Mouse (Mus musculus) embryonic facial prominence, embryonic 13.5 days (tissue): ENCODE results near the gene Sp1. TPM values are rescaled to one million over a fixed set of nuclear protein-coding genes. Genes with fewer than 3 reads are reported as not detected.
A peak's percentile ranks its signal among the peaks of the same experiment; 100 is the strongest.

Experiments used
- ATAC-seq: fragments of 200-750 bp; cut with Nextera tagmentation; 2 replicates; pipeline ENCODE4 v1.8.0; 2017; ENCODE audit warnings: low read depth; ENCODE audit not compliant: insufficient number of reproducible peaks, insufficient read depth, low FRiP score, low TSS enrichment
- H3K27ac ChIP-seq: fragments of 300-500 bp; sonication (generic); 2 replicates; pipeline ENCODE4 v1.5.1; 2015; ENCODE audit warnings: moderate library complexity, mild to moderate bottlenecking, inconsistent platforms
- H3K27me3 ChIP-seq: fragments of 300-500 bp; sonication (generic); 2 replicates; pipeline ENCODE4 v1.6.1; 2015; ENCODE audit warnings: mild to moderate bottlenecking, inconsistent platforms
- H3K36me3 ChIP-seq: fragments of 300-500 bp; sonication (generic); 2 replicates; pipeline ENCODE4 v1.6.1; 2015; ENCODE audit warnings: mild to moderate bottlenecking, inconsistent platforms
- H3K4me1 ChIP-seq: fragments of 300-500 bp; sonication (generic); 2 replicates; pipeline ENCODE4 v1.6.1; 2015; ENCODE audit warnings: inconsistent platforms
- H3K4me2 ChIP-seq: fragments of 300-500 bp; sonication (generic); 2 replicates; pipeline ENCODE4 v1.6.1; 2015; ENCODE audit warnings: moderate library complexity, mild to moderate bottlenecking, inconsistent platforms
- H3K4me3 ChIP-seq: fragments of 300-500 bp; sonication (generic); 2 replicates; pipeline ENCODE4 v1.5.1; 2015; ENCODE audit warnings: mild to moderate bottlenecking, inconsistent platforms
- H3K9ac ChIP-seq: fragments of 300-500 bp; sonication (generic); 2 replicates; pipeline ENCODE4 v1.6.1; 2015; ENCODE audit warnings: mild to moderate bottlenecking, inconsistent platforms
- H3K9me3 ChIP-seq: fragments of 300-500 bp; sonication (generic); 2 replicates; pipeline ENCODE4 v1.6.1; 2016; ENCODE audit warnings: inconsistent platforms
- WGBS: fragments of 180-500 bp; shearing (Covaris S2); methylation state at CpG from one replicate; pipeline ENCODE4 v1.1.7; 2015; ENCODE audit warnings: mixed read lengths; 5-methylcytosine and 5-hydroxymethylcytosine counted together
- polyA plus RNA-seq: library from polyadenylated mRNA; unstranded; fragments of >200 nt; fragmentation: Nextera tagmentation; extraction: Ambion mirVana; gene quantifications from 2 replicates; pipeline ENCODE4 v1.2.1, GENCODE M21; 2015

The Sp1 gene
- polyA plus RNA-seq, 1 experiment from 2014 or later: 12.3 TPM

DNA sequence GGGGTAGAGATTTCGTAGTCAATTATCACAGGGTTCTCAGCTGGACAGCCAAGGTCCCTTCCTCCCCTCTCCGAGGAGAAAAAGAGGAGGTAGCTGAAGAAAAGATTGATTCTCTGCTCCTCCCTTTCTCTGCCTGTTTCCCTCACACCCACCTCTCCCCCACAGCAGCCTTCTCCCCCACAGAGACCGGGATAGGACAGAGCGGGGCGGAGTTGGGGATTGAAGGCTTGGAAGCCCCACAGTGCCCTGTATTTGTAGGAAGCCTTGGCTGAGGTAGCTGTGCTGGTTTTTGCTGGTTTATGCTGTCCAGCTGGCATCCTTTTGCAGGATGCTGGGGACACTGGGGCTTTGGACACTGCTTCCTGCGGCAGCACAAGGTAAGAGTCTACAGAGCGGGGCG lies 39.2 kb downstream of the Sp1 start, which contains the start of gene Amhr2:
Gene Amhr2, plus strand, starts transcription at position 222 of the 400 bp plus-strand sequence.
- no peaks in the 10 kb centered on the region for H3K36me3 ChIP-seq
- H3K27ac ChIP-seq: no peak within 1 kb of the TSS
- 70% methylated on average over 8 of the region's 8 CpGs for WGBS

DNA sequence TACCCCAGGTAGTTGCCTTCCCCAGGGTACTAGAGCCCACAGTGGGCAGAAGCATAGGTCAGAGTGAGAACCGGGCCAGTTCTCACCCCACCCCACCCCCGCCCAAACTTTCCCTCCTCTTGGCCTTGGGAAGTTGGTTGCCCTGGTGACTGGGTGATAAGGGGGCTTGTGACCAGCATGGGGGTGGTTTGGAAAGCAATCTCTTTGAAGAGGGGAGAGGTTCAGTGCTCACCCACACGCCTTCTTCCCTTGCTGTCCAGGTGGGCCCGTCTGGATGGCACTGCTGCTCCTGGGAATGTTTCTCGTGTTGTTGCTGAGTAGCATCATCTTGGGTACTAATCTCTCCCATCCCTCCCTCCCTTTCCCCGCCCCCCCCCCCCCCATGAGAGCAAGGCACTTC lies 40.5 kb downstream of the Sp1 start:
- no peak for ATAC-seq
- Histone ChIP-seq H3K27me3 (no peaks in the 10 kb centered on the region), H3K9ac (no peak overlapping the region), H3K9me3 (no peaks in the 10 kb centered on the region), H3K4me1 (peaks cover 7% of the 10 kb centered on the region; the same call in 1 of the 2 replicates), H3K4me2 (no peak overlapping the region), H3K4me3 (no peak overlapping the region), H3K36me3 (no peaks in the 10 kb centered on the region), H3K27ac (no peak overlapping the region)
- WGBS: 62% methylated on average over 5 of the region's 6 CpGs

More for the DNA sequence above, 39.2 kb downstream of the Sp1 start, which contains the start of gene Amhr2:
- Histone ChIP-seq H3K4me1 (peaks cover 7% of the 10 kb centered on the region; the same call in 1 of the 2 replicates), H3K27me3 (no peaks in the 10 kb centered on the region), H3K9ac (no peak within 1 kb of the TSS), H3K4me2 (no peak within 1 kb of the TSS), H3K4me3 (no peak within 1 kb of the TSS), H3K9me3 (no peaks in the 10 kb centered on the region)
- ATAC-seq: no peak

DNA sequence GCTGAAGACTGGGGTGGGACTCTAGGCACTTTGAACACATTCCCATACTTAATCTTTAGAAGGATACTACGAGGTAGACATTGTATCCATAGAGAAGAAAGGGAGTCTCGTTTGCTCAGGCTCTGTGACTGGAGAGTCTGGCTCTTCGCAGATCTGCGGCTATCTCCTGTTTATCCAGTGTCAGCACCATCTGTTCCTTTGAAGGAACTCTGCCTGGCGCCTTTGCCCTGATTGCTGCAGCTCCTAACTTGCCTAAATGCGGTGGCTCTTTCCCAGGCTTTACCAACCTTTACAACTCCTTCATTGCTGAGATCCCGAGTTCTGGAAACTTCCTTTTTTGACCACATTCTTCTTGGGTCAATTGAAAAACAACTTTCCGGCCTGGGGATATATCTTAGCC lies 43.4 kb downstream of the Sp1 start:
- H3K27ac ChIP-seq: no peak overlapping the region
- no peaks in the 10 kb centered on the region for H3K9me3 ChIP-seq
- no peak overlapping the region for H3K4me3 ChIP-seq
- no peak overlapping the region for H3K9ac ChIP-seq
- WGBS: 70% methylated on average over 8 of the region's 8 CpGs
- ATAC-seq: no peak
- H3K27me3 ChIP-seq: no peaks in the 10 kb centered on the region
- H3K4me2 ChIP-seq: no peak overlapping the region
- H3K4me1 ChIP-seq: no peaks in the 10 kb centered on the region
- no peaks in the 10 kb centered on the region for H3K36me3 ChIP-seq

DNA sequence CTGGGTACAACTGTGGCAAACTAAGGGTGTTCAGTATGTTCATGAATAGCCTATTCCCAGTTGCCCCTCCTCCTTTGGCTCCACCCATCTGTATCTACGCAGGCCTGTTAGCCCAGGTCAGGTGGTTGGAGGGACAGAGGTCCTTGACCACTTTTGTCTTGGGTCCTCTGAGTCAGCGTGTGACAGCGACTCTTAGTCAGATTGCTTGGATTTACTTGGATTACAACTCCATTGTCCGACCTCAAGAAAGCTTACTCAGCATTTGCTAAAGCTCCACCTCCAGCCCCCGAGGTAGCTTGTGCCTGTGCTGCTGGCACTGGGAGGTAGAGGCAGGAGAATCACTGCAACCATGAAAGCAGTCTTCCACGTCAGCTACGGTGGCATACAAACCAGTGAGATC lies 45.0 kb downstream of the Sp1 start:
- WGBS: 33% methylated on average over 7 of the region's 7 CpGs
- Histone ChIP-seq H3K9ac (no peak overlapping the region), H3K4me1 (no peaks in the 10 kb centered on the region), H3K27ac (no peak overlapping the region), H3K9me3 (no peaks in the 10 kb centered on the region), H3K36me3 (no peaks in the 10 kb centered on the region), H3K27me3 (no peaks in the 10 kb centered on the region), H3K4me3 (no peak overlapping the region), H3K4me2 (no peak overlapping the region)
- ATAC-seq: no peak

DNA sequence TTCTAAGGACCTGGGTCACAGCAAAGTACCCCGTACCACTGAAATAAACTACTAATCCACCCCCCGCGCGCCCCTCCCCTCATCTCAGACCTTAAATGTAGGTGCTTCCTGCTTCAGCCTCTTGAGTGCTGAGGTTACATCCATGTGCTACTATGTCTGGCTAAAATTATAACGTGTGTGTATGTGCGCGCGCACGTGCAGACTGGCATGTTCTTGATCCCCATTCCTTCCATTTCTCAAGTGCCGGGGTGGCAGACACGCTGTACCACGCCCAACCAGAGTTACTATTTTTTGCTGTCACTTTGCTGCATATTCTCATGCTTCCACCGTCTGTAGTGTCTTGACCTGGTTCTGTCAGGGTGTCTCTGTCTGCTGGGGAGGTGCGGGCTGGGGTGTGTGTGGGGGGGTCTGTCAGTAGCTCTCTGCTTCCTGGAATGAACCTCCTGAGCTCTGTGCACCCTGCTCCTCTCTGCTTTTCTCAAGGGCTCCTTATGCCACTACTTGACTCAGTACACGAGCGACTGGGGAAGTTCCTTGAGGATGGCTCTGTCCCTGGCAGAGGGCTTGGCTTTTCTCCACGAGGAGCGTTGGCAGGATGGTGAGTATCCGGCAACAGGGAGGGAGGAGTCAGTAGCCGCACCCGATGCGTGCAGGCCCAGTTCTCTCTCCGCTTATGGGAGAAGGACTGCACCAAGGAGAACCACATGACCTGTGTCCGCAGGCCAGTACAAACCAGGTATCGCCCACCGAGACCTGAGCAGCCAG lies 45.9 kb downstream of the Sp1 start:
- Histone ChIP-seq H3K27ac (no peak overlapping the region), H3K36me3 (no peaks in the 10 kb centered on the region), H3K9me3 (no peaks in the 10 kb centered on the region), H3K4me2 (no peak overlapping the region), H3K9ac (no peak overlapping the region), H3K27me3 (no peaks in the 10 kb centered on the region), H3K4me3 (no peak overlapping the region), H3K4me1 (no peaks in the 10 kb centered on the region)
- no peak for ATAC-seq
- 81% methylated on average over 26 of the region's 26 CpGs for WGBS

DNA sequence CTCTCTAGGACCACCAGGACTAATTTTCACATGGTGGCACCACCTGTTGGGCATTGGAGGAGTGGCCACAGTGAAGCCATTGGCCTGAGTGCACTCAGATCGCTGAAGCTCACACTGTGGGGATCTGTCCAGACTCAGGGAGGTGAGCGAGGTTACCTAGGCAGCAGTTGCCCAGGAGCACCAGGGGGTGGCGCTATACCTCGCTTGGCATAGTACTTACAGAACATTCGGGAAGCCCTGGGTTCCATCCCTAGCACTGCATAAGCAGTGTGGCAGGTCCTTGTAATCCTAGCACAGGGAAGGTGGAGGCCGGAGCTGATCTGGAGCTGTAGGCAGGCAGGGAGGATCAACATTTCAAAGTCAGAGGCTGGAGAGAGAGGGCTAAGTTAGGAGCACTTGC lies 50.0 kb downstream of the Sp1 start:
- H3K4me3 ChIP-seq: no peak overlapping the region
- H3K4me1 ChIP-seq: peaks cover 9% of the 10 kb centered on the region
- ATAC-seq: no peak
- WGBS: 30% methylated on average over 6 of the region's 6 CpGs
- H3K9ac ChIP-seq: no peak overlapping the region
- no peak overlapping the region for H3K27ac ChIP-seq
- H3K36me3 ChIP-seq: no peaks in the 10 kb centered on the region
- no peaks in the 10 kb centered on the region for H3K9me3 ChIP-seq
- no peak overlapping the region for H3K4me2 ChIP-seq
- no peaks in the 10 kb centered on the region for H3K27me3 ChIP-seq

DNA sequence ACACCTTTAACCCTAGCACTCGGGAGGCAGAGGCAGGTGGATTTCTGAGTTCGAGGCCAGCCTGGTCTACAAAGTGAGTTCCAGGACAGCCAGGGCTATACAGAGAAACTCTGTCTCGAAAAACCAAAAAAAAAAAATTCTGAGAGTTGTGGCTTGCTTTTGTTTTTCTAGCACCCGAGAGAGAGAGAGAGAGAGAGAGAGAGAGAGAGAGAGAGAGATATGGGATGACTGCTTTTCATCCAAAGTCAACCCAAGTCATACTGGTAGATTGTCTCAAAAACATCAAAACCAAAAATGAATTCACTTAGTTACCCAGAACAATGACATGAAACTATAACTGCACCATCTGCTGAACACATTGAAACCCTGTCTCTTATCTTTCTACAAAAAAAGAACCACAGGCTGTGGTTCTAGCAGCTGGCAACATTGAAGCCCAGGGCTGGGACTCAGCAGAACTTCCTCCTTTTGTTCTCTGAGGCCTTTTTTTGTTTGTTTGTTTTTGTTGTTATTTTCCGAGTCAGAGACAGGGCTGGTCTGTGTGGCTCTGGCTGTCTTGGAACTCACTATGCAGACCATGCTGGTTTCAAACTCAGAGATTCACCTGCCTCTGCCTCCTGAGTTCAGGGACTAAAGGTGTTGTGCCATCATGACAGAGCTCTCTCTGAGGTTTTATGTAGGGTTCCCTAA lies 52.2 kb downstream of the Sp1 start:
- no peaks in the 10 kb centered on the region for H3K27me3 ChIP-seq
- no peak for ATAC-seq
- H3K36me3 ChIP-seq: peaks cover 10% of the 10 kb centered on the region
- H3K9me3 ChIP-seq: no peaks in the 10 kb centered on the region
- peaks cover 9% of the 10 kb centered on the region for H3K4me1 ChIP-seq
- peak overlapping the region; percentile 49 for H3K4me3 ChIP-seq
- no peak overlapping the region for H3K9ac ChIP-seq
- peak overlapping the region; percentile 65 for H3K4me2 ChIP-seq
- 75% methylated on average over 5 of the region's 5 CpGs for WGBS
- no peak overlapping the region for H3K27ac ChIP-seq

DNA sequence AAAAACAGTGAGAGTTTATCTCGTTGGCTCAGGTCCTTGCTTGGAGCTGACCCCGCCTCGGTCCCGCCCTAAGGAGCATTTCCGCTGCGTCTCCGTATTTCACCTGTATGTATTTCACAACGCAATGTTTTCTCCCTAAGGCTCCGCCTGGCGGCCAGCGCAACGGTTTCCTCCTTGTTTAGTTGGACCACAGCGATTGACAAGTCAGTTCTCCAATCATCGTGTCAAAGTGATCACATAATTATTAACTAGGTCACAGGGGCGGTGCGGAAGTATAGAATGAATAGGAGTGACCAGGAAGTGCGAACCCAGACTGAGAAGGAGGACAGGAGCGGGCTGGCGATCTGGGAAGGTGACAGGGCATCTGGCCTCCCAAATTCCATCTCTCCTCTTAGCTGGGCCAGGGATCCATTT lies 53.0 kb downstream of the Sp1 start, which contains the start of gene Prr13:
Gene Prr13, plus strand, starts transcription at position 125 of the 414 bp plus-strand sequence.
- peaks cover 15% of the 10 kb centered on the region for H3K36me3 ChIP-seq
- H3K9ac ChIP-seq: peak within 1 kb of the TSS; percentile 63
- peaks cover 9% of the 10 kb centered on the region for H3K4me1 ChIP-seq
- H3K9me3 ChIP-seq: no peaks in the 10 kb centered on the region
- ATAC-seq: peak; percentile 63; the same call in 1 of the 2 replicates
- peak within 1 kb of the TSS; percentile 49 for H3K4me3 ChIP-seq
- peak within 1 kb of the TSS; percentile 65 for H3K4me2 ChIP-seq
- no peak within 1 kb of the TSS for H3K27ac ChIP-seq
- WGBS: under 1% methylated on average over 19 of the region's 19 CpGs
- no peaks in the 10 kb centered on the region for H3K27me3 ChIP-seq

DNA sequence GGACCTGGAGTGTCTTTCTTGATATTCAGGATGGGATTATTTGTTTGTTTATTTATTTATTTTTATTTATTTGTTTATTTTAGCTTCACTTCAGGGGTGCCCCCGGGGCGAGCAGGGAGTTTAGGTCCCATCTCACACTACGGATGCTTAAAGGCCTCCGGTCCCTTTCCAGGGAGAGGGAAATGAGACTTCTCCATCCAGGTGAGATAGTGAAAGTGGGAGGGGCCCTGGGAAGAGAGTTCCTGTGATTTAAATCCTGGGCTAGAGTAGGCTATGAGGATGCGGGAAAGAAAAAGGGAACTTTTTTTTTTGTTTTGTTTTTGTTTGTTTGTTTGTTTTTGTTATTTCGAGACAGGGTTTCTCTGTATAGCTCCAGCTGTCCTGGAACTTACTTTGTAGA lies 53.4 kb downstream of the Sp1 start:
- Histone ChIP-seq H3K36me3 (peaks cover 15% of the 10 kb centered on the region), H3K27me3 (no peaks in the 10 kb centered on the region), H3K9me3 (no peaks in the 10 kb centered on the region), H3K27ac (no peak overlapping the region), H3K4me2 (peak overlapping the region; percentile 65), H3K9ac (peak overlapping the region; percentile 63), H3K4me3 (peak overlapping the region; percentile 49), H3K4me1 (peaks cover 9% of the 10 kb centered on the region)
- ATAC-seq: no peak
- 28% methylated on average over 6 of the region's 6 CpGs for WGBS

DNA sequence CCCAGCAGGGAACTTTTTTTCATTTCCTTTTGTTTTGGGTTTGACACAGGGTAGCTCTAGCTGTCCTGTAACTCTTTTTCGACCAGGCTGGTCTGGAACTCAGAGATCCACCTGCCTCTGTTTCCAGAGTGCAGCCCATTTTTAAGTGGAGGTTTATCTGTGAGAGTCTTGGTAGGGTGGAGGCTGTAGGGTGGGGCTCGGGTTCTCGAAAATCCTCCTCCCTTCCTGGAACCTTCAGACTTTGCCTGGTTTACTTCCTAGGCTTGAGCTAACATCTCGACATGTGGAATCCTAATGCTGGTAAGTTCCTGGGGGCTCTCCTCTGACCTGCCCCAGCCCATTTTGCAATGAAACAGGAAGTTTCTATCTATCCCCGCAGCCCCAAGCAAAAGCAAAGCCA lies 53.9 kb downstream of the Sp1 start:
- H3K9ac ChIP-seq: peak overlapping the region; percentile 63
- no peak for ATAC-seq
- no peaks in the 10 kb centered on the region for H3K27me3 ChIP-seq
- H3K36me3 ChIP-seq: peaks cover 15% of the 10 kb centered on the region
- H3K4me1 ChIP-seq: peaks cover 9% of the 10 kb centered on the region
- no peaks in the 10 kb centered on the region for H3K9me3 ChIP-seq
- H3K4me3 ChIP-seq: peak overlapping the region; percentile 49; the same call in 1 of the 2 replicates
- WGBS: 58% methylated on average over 5 of the region's 5 CpGs
- H3K4me2 ChIP-seq: peak overlapping the region; percentile 65
- no peak overlapping the region for H3K27ac ChIP-seq

DNA sequence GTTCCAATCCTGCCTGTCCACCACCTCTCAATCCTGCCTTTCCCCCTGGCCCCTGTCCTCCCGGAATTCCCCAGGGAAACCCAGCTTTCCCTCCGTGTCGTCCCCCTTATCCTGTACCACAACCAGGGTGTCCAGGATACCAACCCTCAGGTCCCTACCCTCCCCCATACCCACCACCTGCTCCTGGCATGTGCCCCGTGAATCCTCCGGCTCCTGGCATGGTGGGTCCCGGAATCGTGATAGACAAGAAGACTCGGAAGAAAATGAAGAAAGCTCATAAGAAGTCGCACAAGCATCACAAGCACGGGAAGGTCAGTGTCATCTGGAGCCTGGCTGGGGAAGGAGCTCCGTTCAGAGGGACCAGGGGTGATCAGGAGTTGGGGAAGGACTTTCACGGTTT lies 54.5 kb downstream of the Sp1 start:
- H3K27ac ChIP-seq: no peak overlapping the region
- H3K4me2 ChIP-seq: peak overlapping the region; percentile 65; the same call in 1 of the 2 replicates
- peak overlapping the region; percentile 44; the same call in 1 of the 2 replicates for H3K9ac ChIP-seq
- H3K9me3 ChIP-seq: no peaks in the 10 kb centered on the region
- ATAC-seq: no peak
- H3K36me3 ChIP-seq: peaks cover 15% of the 10 kb centered on the region
- no peak overlapping the region for H3K4me3 ChIP-seq
- peaks cover 9% of the 10 kb centered on the region for H3K4me1 ChIP-seq
- 78% methylated on average over 12 of the region's 12 CpGs for WGBS
- H3K27me3 ChIP-seq: no peaks in the 10 kb centered on the region

DNA sequence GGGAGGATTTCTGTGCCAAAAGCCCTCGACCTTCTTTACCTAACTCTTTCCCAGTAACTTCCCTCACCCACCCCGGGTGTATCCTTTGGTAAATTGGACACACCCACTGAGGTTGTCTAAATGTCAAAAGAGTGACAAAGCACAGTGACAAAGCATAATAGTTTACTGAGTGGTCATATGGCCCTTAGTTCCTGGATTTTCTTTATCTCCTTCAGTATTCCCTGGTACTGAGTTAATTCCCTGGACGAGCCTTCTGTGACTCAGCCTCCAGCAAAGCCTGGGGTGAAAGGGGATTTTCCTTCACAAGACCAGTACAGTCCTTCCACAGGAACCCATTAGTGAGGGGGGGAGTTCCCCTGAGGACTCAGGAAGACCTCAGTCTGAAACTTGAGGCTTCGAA lies 55.0 kb downstream of the Sp1 start:
- Histone ChIP-seq H3K4me1 (peaks cover 9% of the 10 kb centered on the region), H3K27ac (no peak overlapping the region), H3K9ac (peak overlapping the region; percentile 44; the same call in 1 of the 2 replicates), H3K4me2 (no peak overlapping the region), H3K4me3 (no peak overlapping the region), H3K36me3 (peaks cover 15% of the 10 kb centered on the region), H3K9me3 (no peaks in the 10 kb centered on the region), H3K27me3 (no peaks in the 10 kb centered on the region)
- WGBS: 68% methylated on average over 4 of the region's 4 CpGs
- ATAC-seq: no peak
